Mouse (Mus musculus) heart, adult 2 months (tissue): Measurements from ENCODE around the gene Dnajb14.

Source experiments
- CTCF ChIP-seq: fragments of 200-600 bp; IDR thresholded peaks from 2 replicates; pipeline ENCODE4 v1.8.1; 2022; ENCODE audit warnings: antibody characterized with exemption, mild to moderate bottlenecking, moderate library complexity
- EP300 ChIP-seq: fragments of 200-500 bp; IDR thresholded peaks from 2 replicates; pipeline ENCODE4 v1.6.1; 2011; ENCODE audit warnings: low read depth, low read length, control low read depth; ENCODE audit not compliant: insufficient read depth

DNA sequence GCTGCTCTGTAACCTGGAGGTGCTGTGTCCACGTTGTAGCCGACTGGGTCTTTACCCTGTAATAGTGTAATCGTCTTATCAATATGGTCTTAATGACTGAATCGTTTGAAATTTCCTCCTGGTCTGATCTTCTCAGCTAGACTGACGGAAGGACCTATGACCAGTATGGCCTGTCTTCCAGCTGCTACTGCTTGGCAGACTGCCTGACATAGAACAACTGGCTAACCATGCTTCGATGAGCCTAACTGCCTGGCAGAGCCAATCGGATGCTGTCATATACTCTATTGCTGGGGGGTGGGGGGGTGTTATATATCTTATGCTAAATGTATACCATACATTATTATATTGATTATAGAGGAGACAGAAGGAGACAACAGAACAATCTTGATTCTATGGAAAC lies 11.4 kb upstream of the Dnajb14 start:
- no peak for TF ChIP-seq CTCF
- TF ChIP-seq EP300 = no peak
